Mouse (Mus musculus) colon, adult 2 months (tissue): ENCODE data around the gene Rassf7. TPM values are rescaled to one million over a fixed set of nuclear protein-coding genes. Genes with fewer than 3 reads are reported as not detected.

Experiments
- polyA plus RNA-seq: library from polyadenylated mRNA; depleted of rRNA; stranded (reverse); fragments of >200 nt; gene quantifications from 2 replicates; pipeline ENCODE4 v1.2.3, GENCODE M21; 2012; rRNA removed

The Rassf7 gene
- 224 and 235 TPM in 2 replicates for polyA plus RNA-seq

DNA sequence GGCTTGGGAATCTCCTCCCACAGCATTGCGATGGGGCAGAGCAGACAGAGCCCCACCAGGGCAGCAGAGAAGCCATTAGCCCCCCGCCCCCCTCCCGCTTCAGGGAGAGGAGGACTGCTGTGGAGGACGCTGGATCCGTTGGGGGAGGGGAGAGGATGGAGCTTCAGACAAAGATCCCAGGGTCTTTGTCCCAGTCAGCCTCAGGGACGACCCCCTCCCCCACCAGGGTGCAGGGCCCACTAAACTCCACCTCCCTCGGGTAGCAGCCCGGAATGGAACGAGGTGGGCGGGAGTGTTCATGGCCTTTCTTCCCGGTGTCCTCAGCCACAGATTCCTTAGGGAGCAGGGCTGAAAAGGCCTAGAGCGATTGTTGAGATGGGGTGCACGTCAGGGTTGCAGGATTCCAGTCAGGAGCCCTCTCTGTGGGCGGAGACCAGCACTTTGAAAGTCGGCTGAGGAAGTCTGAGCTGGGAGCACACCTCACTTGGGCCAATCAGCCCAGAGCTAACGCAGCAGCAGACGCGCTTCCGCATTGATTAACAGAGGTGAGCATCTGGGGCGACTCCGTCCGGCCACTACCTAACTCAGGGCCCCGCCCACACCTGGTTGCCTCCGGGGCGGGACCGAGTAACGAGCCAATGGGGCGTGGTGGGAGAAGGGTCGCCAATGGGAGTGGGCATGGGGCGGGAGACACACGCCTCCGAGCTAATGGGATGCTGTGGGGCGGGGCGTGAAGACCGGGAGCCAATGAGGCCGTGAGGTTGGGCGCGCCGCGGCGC, at the start of gene Rassf7:
TSS of gene Rassf7 (plus strand) at position 760 of the 779 bp plus-strand sequence.

DNA sequence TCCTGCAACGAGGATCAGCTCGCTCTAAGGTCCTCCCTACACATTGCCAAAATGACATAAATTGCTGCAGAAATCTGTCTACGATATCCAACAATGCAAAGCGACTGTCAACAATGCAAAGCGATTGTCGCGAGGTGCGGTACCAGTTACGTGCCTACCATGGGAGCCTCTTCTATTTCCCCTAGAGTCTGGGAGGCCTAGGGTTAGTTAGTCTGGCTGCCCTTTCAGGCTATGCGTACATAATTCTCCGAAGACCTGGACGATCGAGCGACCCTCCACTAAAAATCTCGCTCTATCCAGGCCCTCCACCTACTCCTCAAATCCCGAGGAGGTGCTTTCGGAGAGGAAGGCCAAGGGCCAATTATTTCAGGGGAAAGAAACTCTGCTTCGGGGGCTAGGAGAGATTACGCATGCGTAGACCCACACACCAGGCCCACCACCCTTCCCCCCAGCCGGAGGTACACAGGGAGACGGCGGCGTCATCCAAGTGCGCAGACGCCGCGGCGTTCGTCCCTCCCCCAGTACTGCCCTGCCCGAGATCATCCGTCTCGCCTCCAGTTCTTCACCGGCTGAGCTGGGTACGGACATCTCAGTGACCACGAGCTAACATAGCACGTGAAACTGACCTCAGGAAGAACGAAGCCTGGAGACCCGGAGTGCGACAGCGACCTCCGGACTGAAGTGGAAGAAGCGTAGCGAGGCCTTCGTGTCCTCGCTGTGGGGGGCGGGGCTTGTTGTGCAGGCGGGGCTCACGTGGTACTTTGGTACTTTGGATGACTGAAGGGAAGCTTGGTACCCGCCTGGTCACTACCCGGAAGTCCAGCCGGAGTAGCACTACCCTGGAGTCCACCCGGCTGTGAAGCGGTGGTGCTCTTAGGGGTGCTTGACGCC, 43.3 kb upstream of the Rassf7 start, which contains the start of gene Rnh1:
TSS of gene Rnh1 (minus strand) at position 742 of the 891 bp plus-strand sequence.

DNA sequence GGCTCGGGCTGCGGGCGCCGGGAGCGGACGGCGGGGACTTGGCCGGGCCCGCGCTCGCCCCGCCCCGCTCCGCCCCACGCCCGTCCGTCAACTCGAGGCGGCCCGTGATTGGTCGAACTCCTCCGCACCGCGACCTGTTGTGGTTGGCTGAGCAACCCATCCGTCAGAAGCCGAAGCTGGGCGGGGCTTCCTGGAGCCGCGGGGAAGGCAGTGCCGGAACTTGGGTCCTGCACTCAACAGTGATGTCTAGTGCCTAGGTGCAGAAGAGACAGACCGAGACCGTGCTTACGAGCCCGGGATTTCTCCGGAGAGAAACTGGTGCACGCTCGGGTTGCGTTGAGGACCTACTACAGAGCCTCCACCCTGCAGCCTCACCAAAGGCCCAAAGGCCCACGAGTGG, 21.7 kb upstream of the Rassf7 start, which contains the start of the genes Hras and Lrrc56:
TSS of gene Hras (minus strand) at position 58 of the 400 bp plus-strand sequence.
TSS of gene Lrrc56 (plus strand) at position 210 of the 400 bp plus-strand sequence.

GRCm38 (mm10) chr7:141213605-141214235, 1.9 kb upstream of the Rassf7 start, which contains the start of gene Lmntd2:
TSS of gene Lmntd2 (minus strand) at chr7:141214080.

DNA sequence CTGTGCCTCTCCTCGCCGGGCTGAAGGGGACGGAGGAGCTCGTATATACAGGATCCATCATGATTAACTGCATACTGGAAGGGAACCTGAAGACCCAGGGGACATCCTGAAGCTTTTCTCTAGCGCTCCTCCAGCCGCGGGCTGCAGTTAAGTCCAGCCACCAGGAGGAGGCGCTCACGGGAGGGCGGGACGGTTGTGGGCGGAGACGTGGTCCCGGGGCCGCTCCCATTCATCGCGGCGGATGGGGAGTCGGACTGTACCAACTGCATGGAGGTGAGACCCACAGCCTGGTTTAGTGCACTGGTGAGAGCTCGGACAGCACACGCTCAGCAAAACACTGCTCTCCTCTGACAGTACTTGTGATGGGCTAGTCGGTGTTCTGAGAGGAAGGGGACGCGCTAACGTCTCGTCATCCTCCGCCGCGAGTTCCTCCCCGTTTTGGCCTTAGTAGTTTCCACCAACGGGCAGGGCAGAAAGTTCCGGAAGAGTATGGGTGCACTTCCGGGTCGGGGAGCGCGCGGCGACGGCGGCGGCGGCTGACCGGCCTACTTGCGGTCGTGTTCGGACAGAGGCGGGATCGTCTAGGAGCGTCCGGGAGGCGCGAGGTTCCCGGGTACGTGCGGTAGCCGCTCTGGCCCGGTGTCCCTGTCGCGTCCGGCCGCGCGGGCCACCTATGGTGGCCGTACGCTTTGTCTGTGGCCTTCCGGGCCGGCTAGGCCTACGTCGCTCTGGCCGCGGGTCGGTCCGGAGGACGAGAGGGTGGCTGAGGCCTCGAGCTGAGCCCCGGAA, 12.8 kb downstream of the Rassf7 start, which contains the start of gene Phrf1:
TSS of gene Phrf1 (plus strand) at position 506 of the 789 bp plus-strand sequence.

GRCm38 (mm10) chr7:141265739-141266561, 50.3 kb downstream of the Rassf7 start, which contains the start of gene Irf7:
TSS of gene Irf7 (minus strand) at chr7:141266481.

Other genes with a start within 250 kb of the Rassf7 start
- gene Ifitm1, start 248.6 kb upstream of the Rassf7 start, polyA plus RNA-seq = 83.6 and 107 TPM in 2 replicates
- gene Ifitm3, start 205.1 kb upstream of the Rassf7 start, polyA plus RNA-seq = 135 and 161 TPM in 2 replicates
- 1.1 and 2.9 TPM in 2 replicates for gene Ifitm6, start 197.9 kb upstream of the Rassf7 start, polyA plus RNA-seq
- gene Gm17387, start 186.7 kb upstream of the Rassf7 start, polyA plus RNA-seq = not detected in 2 replicates
- gene B4galnt4, start 154.8 kb upstream of the Rassf7 start, polyA plus RNA-seq = 3.7 and 5.0 TPM in 2 replicates
- gene Pkp3, start 137.6 kb upstream of the Rassf7 start, polyA plus RNA-seq = 141 and 148 TPM in 2 replicates
- 41.9 and 54.5 TPM in 2 replicates for gene Sigirr, start 115.3 kb upstream of the Rassf7 start, polyA plus RNA-seq
- gene Ano9, start 98.1 kb upstream of the Rassf7 start, polyA plus RNA-seq = 60.4 and 80.5 TPM in 2 replicates
- gene Ptdss2, start 93.5 kb upstream of the Rassf7 start, polyA plus RNA-seq = 29.2 and 32.7 TPM in 2 replicates
- 140 and 158 TPM in 2 replicates for gene Rnh1, start 43.0 kb upstream of the Rassf7 start, polyA plus RNA-seq
- 86.0 and 86.1 TPM in 2 replicates for gene Hras, start 21.9 kb upstream of the Rassf7 start, polyA plus RNA-seq
- gene Lrrc56, start 21.7 kb upstream of the Rassf7 start, polyA plus RNA-seq = 11.4 and 11.6 TPM in 2 replicates
- 11.8 and 12.9 TPM in 2 replicates for gene Lmntd2, start 1.8 kb upstream of the Rassf7 start, polyA plus RNA-seq
- 20.1 and 28.0 TPM in 2 replicates for gene Phrf1, start 12.9 kb downstream of the Rassf7 start, polyA plus RNA-seq
- gene Irf7, start 50.6 kb downstream of the Rassf7 start, polyA plus RNA-seq = 200 and 285 TPM in 2 replicates
- gene Cdhr5, start 60.9 kb downstream of the Rassf7 start, polyA plus RNA-seq = 405 and 478 TPM in 2 replicates
- gene Sct, start 63.3 kb downstream of the Rassf7 start, polyA plus RNA-seq = 105 and 193 TPM in 2 replicates
- 0.13 and 0.29 TPM in 2 replicates for gene Drd4, start 76.1 kb downstream of the Rassf7 start, polyA plus RNA-seq
- 21.1 and 26.0 TPM in 2 replicates for gene Deaf1, start 111.8 kb downstream of the Rassf7 start, polyA plus RNA-seq
- gene Tmem80, start 111.9 kb downstream of the Rassf7 start, polyA plus RNA-seq = 22.3 and 31.1 TPM in 2 replicates
- gene Eps8l2, start 123.0 kb downstream of the Rassf7 start, polyA plus RNA-seq = 257 and 334 TPM in 2 replicates
- gene Taldo1, start 176.3 kb downstream of the Rassf7 start, polyA plus RNA-seq = 262 and 282 TPM in 2 replicates
- 61.5 and 75.6 TPM in 2 replicates for gene Gatd1, start 198.3 kb downstream of the Rassf7 start, polyA plus RNA-seq
- 2.0 and 2.2 TPM in 2 replicates for gene Cend1, start 213.6 kb downstream of the Rassf7 start, polyA plus RNA-seq
- gene Slc25a22, start 222.0 kb downstream of the Rassf7 start, polyA plus RNA-seq = 65.1 and 72.7 TPM in 2 replicates
- gene Pidd1, start 228.2 kb downstream of the Rassf7 start, polyA plus RNA-seq = 11.9 and 14.2 TPM in 2 replicates
- 439 and 527 TPM in 2 replicates for gene Rplp2, start 231.5 kb downstream of the Rassf7 start, polyA plus RNA-seq
- gene Pnpla2, start 239.3 kb downstream of the Rassf7 start, polyA plus RNA-seq = 212 and 220 TPM in 2 replicates
- 147 and 153 TPM in 2 replicates for gene Cracr2b, start 245.2 kb downstream of the Rassf7 start, polyA plus RNA-seq